Mouse (Mus musculus): ENCODE data around the gene Sfxn2.
A peak's percentile ranks its signal among the peaks of the same experiment; 100 is the strongest.

Gene Sfxn2

DNA sequence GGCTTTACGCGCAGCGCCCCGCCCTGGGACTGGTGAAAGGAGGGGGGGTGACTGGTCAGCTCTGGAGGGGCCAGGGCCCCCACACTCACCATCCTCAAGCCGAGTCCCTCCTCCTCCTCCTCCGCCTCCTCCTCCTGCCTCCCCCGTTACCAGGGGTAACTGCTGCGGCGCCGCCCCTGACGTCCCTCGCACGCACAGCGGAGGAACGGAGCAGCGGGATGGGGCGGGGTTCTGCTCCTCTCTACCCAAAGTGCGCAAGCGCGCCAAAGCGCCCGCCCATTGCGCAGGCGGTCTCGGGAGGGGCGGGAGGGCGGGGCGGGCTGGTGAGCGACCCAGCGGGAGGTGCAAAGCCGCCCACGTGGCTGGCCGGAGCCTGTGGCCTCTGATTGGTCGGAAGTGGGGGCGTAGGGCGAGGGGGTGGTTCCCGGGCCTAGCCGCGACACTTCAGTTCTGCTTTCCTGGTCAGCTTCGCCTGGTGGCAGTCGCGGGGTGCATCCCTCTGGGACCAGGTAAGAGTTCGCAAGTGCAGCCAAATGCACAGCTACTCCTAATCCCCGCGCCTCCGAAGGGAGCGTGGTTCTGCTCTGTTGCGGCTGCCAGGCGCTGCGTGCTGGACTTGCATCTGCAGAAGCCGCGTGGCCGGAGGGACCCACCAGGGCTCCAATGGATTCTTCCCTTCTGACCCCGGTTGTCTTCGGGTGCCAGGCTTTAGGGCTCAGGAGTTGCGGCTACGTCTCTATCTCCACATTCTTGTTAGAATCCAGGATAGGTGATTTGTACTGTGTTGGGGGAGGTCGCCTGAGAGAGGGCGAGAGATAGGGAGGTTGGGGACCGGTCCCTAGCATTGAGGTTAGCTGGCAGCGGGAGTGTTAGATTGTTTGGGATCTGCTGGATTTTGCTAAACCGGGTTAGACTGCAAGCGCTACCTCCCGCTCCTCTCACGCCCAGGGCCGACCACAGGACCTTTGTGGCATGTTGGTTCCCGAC lies at the start of gene Sfxn2, which contains the start of gene Arl3:
Sfxn2 (plus strand) TSS at position 415 of the 987 bp plus-strand sequence.
Arl3 (minus strand) TSS at position 248 of the 987 bp plus-strand sequence.
- DNase-seq (ENCODE audit: extremely low spot score, low read depth, low spot score), result peak; percentile 94

DNA sequence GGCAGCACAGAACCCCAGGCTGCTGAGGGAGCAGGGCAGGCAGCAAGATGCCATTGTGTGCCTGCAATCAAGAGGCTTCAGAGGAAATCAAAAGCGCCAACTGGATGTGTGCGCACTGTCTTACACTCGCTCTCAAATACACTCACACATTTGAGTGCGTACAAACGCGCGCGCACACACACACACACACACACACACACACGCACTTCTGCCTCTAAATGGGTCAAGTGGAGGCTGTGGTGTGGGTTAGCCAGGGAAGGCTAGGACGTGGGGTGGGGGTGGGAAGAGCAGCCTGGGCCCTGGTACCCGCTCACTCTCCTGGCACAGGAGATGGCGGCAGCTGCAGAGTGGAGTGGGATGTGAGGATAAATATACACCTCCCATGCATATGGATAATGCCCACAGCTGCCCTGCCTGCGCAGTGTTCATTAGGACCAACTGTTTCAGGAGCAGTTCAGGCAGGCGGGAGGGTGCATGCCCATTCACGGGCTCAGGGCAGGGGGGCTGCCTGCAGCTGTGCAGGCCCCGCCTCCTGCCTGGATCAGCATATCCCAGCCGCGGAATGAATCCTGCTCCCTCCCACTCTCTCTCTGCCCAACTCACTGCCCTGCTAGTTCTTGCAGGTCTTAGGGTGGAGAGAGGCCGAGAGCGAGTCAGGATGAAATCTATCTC lies 49.5 kb upstream of the Sfxn2 start:
- no peak for DNase-seq (ENCODE audit: extremely low spot score, low read depth, low spot score)

DNA sequence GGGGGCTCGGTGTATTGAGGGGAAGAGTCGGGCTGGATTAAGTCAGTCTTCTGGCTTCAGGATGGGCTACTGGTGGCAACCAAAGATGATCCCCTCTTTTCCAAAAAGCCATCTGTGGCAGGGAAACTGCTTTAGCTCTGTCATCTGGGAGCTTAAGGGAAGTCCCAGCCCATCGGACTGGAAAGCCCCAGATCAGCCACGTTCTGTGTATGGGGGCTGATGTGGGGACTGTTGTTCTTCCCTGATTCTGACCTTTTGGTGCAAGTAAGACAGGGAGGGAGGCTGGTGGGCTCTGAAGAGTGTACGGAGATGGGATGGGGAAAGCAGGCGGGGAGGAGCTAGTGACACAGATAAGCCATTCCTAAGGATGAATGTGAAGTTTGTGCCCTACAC lies 49.0 kb upstream of the Sfxn2 start:
- DNase-seq (ENCODE audit: extremely low spot score, low read depth, low spot score), result no peak

DNA sequence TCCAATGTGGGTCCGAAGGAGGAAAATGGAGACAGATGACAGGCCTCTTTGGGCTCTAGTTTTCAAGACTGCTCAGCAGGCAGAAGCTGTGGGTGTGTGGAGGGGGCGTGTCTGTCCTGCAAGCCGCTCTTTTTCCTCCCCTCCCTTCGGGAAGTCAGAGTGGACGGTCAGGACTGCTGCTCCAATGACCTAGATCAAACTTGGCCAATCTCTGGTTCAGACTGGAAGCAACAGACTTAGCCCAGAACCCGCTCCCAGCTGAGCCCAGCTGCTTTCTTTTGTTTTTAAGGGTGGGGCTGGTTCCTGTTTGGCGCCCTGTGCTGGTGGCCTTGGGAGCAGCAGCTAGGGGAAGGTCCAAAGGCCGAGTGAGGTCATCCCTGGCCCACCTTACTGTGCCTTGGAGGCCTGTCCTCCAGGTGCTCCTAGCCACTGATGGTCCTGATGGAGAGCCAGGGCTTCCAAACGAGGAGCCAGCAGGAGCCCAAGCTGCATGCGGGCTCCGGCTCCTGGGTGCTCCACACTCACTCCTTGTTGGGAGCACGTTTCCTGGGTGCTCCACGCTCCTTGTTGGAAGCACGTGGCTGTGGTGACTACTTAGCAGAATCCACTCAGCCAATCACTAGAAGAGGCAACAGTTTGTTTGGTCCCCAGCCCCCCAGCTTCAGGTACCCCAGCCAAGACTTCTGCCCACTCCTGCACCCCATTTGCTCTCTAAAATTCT lies 48.4 kb upstream of the Sfxn2 start:
- DNase-seq (ENCODE audit: extremely low spot score, low read depth, low spot score), result no peak

DNA sequence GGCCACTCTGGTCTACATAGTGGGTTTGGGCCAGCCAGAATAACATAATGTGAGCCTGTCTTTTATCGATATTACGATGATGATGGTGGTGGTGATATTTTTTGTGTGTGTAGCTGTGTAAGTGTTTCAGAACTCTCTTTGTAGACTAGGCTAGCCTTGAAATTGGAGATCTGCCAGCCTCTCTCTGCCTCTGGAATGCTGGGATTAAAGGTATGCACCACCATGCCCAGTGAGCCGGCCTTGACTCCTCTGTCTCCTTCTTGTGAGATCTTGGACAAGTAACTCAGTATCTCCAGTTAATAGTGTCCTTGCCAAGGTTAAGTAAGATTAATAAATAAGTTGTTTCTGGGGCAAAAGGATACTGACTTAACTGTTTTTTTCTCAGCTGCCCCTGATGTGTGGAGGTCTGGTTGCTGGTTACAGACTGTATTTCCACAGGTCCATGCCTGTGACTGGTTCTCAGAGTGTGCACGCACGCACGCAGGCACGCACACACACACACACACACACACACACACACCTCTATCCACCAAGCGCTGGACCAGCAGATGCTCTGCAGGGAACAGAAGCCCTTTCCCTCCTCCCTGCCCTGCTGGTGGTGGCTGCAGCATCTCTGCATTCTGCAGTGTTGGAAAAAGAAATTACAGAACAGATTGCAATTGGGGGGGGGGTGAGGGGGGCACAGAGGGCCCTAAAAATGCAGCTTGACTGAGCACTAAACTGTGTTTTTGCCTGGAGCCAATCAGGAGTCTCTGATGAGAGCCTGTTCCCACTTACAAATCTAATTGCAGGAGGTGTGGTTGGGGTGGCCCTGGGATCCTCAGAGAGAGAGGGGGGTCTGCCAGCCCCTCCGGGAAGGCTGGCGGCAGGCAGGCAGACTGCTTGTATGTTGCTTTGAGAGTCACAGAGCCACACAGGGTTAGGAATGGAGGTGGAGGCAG lies 47.2 kb upstream of the Sfxn2 start:
- no peak for DNase-seq (ENCODE audit: extremely low spot score, low read depth, low spot score)

DNA sequence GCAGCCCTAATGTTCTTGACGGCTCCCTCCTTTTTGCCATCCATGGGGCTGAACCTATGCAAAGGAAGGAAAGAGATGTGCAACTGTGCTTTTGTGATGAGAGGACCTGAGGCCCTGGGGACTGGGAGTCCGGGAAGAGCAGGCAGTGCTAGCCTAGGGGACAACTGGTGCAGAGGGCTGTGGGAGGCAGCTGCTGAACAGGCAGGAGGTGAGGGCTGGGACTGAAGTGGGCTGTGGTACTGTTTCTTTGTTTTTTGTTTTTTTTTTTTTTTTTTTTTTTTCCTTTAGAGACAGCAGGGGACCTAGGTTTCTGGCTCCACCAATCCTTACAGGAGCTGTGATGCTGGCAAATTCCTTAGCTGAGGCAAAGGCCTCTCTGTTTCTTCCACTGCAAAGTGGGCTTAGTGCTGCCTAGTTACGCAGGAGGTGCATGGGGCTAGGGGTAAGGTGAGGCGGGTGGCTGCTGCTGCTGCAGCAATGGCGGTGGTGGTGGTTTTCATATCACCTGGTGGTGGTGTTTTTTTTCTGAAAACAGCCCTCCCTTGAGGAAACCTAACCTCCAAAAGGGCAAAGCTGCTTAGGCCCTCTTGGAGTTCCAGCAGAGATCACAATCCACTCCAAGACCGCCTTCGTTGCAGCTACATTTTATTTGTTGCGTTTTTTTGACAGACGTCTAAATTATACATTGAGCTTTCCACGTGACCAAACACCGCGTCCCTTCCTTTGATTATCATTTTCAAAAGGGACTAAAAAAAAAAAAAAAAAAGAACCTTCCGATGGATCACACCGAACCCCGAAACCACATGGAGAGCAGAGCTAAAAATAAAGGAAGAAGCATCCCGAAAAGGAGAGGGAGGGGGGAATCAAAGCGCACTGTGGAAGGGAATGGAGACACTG lies 45.3 kb upstream of the Sfxn2 start:
- DNase-seq (ENCODE audit: extremely low spot score, low read depth, low spot score), result no peak

DNA sequence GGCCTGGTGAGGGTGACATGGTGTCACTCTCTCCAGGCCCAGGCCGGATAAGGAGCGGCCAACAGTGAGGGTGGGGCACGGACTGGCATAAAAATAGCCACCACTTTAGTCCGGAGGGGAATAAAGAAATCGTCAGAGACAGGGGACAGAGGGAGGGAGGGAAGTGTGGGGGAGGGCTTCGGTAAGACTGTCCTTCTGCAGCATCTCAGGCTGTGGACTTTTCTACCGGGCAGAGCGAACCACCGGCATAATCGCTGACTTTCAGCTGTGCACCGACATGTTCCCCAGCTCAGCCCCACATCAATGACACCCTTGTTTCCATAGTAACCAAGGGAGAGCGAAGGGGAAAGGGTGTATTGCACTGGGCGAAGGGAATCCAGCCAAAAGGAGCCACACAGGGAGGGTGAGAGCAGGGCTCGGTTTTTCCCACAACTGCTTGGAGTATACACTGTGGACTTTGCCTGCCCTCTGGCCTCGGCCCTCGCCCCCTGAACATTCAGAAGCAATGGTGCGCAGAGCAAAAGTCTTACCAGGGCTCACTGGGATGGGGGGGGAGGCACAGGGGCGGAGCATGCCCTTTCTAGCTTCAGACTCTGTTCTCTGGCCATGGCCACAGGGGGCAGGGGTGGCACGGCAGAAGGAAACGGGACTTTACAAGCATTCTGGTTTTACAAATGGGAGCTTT lies 44.5 kb upstream of the Sfxn2 start:
- DNase-seq (ENCODE audit: extremely low spot score, low read depth, low spot score), result no peak

DNA sequence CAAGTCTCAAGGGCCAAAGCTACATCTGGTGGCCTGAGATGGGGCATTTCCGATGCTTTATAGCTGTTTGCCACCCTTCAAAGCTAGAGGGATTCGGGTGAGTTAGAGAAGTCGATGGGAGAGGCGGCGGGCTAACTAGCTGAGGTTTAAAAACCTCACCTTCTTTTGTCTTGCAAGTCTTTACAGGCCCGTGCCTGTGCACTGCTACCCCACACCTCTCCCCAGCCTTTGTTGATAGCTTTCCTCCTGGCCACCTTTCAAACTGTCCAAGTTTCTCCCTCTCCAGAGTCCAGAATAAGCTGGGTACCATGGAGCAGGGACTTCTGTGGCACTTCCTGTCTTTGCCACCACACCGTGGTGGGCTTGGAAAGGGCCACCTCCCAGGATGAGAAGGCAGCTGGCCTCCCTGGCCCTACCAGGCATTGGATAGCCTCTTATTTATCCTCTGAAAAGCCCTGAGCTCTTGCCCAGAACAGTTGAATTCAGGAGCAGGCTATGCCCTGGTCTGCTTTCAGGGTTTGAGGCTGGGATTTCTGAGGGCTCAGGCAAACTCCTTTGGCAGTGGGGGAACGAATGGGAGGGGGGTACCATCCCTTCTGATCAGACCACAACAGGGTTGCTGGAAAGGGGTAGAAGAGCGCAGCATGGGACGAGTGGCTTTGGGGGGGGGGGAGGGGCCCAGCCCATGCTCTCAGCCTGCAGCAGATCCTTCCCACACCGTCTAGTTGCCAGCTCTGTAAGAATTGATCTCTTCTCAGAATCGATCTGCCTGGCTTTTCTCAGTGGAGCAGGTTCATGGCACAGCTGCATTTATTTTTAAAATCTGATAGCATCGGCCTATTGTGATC lies 43.3 kb upstream of the Sfxn2 start:
- DNase-seq (ENCODE audit: extremely low spot score, low read depth, low spot score), result no peak

DNA sequence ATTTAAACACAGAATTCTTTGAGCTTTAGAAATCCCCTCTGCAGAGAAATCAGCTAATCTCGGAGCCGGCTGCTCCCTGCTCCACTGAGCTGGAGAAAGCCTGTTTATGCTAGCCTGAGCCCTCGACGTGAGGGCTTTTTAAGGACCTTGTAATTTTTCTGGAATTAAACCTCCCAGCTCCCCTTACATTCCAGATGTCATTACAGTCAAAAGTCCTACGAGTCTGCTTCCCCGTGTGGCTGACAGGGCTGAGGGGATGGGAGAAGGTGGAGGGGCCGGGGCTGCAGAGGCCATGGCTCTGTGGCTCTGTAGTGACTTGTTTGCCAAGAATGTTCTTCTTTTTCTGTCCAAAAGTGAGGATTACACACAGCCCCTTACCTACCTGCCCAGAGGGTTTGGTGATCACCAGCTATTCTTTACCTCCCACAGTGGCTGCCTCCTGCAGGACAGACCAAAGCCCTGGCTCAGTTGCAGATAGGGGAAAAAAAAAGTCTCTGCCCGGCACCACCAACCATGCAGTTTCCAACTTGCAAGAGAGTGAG lies 42.6 kb upstream of the Sfxn2 start:
- no peak for DNase-seq (ENCODE audit: extremely low spot score, low read depth, low spot score)

DNA sequence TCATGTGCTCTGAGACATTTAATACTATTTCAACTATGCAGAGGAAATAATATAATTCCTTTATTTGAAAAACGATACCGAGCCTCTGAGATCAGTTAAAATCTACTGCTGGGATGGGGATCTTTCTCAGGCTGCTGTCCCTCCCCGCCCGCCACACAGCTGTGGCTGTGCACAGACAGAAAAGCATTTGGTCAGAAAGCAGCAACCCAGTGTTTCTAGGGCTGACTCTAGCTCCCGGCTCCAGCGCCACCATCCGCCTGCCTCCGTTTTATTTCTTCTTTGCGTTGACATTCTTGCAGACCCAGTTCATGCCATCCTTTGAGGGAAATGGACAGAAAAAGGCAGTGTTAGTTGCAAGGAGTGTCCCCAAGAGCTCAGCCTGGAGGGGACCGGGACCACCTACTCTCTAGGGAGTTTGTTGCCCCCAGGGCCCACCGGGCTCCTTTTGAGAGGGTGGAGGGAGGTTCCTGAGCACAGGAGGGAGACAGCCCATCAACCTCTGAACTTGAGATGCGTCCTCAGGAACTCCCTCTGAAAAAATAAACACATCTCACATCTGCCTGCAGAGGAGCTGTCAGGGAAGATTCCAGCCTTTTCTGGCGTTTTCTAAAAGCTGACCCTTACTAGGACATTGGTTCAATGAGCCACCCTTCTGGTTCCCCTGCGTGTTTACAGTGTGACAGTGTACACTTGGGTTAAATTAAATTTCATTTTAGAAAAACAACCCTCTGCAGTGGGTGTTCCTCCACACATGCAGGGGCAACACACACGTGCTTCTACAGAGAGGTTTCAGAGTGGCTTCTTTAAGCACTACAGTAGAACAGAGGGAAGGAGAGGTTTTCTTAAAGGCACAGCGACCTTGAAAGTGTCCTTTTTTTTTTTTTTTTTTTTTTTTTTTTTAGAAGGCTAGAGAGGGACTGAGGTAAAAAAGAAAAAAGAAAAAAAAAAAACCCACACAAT lies 41.8 kb upstream of the Sfxn2 start:
- DNase-seq (ENCODE audit: extremely low spot score, low read depth, low spot score), result no peak

DNA sequence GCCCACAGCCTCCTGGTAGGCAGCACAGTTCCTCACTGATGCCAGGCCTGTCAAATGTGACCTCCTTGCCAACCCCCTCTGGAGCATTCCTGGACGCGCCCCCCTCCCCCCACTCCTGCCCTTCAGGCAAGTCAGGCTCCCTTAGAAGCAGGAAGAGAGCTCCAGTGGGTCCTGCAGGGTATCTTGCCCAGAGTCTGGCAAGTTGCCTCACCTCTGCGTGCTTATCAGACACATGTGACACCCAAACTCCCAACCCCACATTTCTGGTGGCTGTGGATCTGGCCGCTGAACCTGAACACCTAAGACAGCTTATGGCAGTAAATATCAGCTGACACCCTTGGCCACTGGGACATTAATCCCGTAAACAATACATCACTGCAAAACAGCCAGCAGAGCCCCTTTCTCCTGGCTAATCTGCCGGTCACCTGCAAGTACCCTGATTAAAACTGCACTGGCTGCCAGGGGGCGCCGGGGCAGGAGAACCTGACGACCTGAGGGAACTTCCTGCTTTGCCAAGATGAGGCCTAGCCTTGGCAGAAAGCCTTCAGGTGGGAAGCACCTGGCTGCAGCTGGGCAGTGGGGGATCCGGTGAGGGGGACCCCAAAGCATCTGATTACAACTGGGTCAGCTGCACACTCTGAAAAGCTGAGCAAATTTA lies 41.0 kb upstream of the Sfxn2 start:
- no peak for DNase-seq (ENCODE audit: extremely low spot score, low read depth, low spot score)

DNA sequence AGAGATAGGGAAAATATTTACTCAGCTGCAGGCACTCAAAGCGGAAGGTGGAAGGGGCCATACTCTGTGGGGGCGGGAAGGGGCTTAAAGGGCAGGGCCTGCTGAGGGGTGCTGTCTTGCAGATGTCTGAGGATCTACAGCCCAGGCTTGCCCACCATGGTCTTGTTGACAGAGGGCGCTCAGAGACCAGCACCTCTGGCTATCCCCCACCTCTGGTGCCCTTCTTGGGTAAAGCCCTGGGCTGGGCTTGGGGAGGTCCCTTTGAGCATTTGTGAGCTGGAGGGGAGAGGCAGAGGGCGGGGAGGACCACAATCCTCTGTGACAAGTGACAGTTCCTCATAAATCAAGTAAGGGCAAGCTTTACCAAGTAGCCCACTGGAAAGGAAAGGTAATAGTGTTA lies 40.1 kb upstream of the Sfxn2 start:
- no peak for DNase-seq (ENCODE audit: extremely low spot score, low read depth, low spot score)

DNA sequence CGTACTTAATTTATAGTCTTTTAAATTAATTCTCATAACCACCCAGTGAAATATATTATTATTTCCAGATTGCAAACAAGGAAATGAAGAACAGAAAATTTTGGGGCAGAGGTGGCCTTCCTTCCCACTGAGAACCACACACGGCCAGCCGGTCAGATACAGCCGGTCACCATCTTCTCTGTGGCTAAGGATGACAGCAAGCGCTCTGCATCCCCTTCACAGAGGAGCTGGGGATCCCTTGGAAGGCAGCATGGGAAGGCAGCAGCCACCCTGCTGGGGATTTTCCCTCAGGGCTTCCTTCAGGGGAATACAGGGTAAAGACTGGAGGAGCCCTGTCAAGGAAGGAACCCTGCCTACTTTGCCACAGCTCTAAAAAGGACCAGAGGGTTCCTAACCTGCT lies 39.6 kb upstream of the Sfxn2 start:
- DNase-seq (ENCODE audit: extremely low spot score, low read depth, low spot score), result no peak

DNA sequence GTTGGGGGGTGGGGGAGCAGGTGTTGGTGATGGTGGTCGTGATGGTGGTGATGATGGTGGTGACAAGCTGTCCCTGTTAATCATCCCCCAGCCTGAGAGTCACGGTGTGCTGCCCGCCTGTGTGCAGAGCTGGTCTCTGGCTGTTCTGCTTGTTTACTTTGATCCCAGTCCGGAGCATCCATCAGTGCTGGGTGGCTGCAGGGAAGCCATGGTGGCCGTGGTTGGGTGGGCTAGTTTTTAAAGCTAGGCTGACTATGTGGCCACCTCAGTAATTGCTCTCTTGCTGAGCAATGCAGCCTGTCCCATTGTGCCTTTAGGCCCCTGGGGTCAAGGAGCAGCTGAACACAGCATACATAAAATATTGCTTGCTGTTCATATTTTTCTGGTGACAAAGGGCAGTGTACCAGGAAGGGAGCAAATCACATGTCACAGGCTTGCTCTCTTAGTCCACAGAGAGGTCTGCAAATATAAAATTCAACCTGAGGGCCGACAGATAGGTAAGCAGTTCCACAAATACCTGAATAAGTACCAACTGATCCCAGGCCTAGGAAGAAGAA lies 38.5 kb upstream of the Sfxn2 start:
- DNase-seq (ENCODE audit: extremely low spot score, low read depth, low spot score), result no peak

DNA sequence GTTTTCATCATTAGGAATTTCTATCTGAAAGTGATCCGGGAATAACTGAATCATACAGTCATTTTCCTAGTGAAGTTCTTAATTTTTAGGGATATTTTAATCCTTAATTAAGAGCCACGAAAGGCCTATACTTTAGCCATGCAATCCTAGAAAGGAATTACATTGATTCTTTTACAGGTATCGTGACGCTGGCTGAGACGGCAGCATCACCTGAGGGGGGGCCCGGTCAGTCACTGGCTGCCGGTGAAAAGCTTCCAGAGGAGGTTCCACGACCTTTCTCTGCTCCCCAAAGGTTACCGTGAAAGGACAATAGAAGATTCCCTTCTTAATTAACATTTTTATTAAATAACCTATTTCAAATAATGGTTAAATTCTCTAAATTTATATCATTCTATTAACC lies 35.8 kb upstream of the Sfxn2 start:
- no peak for DNase-seq (ENCODE audit: extremely low spot score, low read depth, low spot score)

DNA sequence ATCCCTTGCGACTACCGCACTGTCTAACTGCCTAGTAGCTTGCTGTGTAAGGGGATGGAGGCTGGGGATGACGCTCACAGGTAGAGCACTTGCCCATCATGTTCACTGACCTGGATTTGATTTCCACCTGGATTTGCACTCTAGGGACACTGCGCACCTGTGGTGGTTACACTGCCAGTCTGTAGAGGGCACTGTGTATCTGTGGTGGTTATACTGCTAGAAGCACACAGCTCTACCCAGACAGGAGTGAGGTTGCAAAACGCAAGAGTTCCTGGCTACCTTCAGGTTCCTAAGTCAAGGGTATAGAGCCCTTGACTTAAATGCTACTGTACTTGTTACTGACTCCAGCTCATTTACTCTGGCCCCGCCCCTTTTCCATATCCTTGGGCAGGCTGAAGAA lies 35.0 kb upstream of the Sfxn2 start:
- DNase-seq (ENCODE audit: extremely low spot score, low read depth, low spot score), result no peak
